Mouse (Mus musculus) embryonic facial prominence, embryonic 14.5 days (tissue): Measurements from ENCODE around the gene Blmh. TPM values are rescaled to one million over a fixed set of nuclear protein-coding genes. Genes with fewer than 3 reads are reported as not detected.

Source experiments
- ATAC-seq: fragments of 200-750 bp; cut with Nextera tagmentation; 2 replicates; pipeline ENCODE4 v1.8.0; 2017; ENCODE audit warnings: low read depth, moderate number of reproducible peaks, moderate TSS enrichment
- DNase-seq: peaks from one replicate; pipeline ENCODE4 v3.0.0-alpha.2; 2015; ENCODE audit warnings: low spot score
- H3K27ac ChIP-seq: fragments of 300-500 bp; sonication (generic); replicated peaks from 2 replicates; pipeline ENCODE4 v1.5.1; 2014; ENCODE audit warnings: low read depth, mild to moderate bottlenecking, low read length, moderate library complexity
- H3K27me3 ChIP-seq: fragments of 300-500 bp; sonication (generic); replicated peaks from 2 replicates; pipeline ENCODE4 v1.6.1; 2014; ENCODE audit warnings: low read length; ENCODE audit not compliant: control insufficient read depth, insufficient read depth
- H3K36me3 ChIP-seq: fragments of 300-500 bp; sonication (generic); 2 replicates; pipeline ENCODE4 v1.6.1; 2014; ENCODE audit warnings: low read length, mixed read lengths; ENCODE audit not compliant: control insufficient read depth, insufficient read depth
- H3K4me1 ChIP-seq: fragments of 300-500 bp; sonication (generic); 2 replicates; pipeline ENCODE4 v1.6.1; 2014; ENCODE audit warnings: antibody characterized with exemption, low read length; ENCODE audit not compliant: control insufficient read depth, insufficient read depth
- H3K4me2 ChIP-seq: fragments of 300-500 bp; sonication (generic); 2 replicates; pipeline ENCODE4 v1.6.1; 2014; ENCODE audit warnings: low read depth, mild to moderate bottlenecking, low read length, moderate library complexity, mixed read lengths
- H3K4me3 ChIP-seq: fragments of 300-500 bp; sonication (generic); 2 replicates; pipeline ENCODE4 v1.5.1; 2014; ENCODE audit warnings: low read depth, mild to moderate bottlenecking, low read length
- H3K9ac ChIP-seq: fragments of 300-500 bp; sonication (generic); 2 replicates; pipeline ENCODE4 v1.6.1; 2014; ENCODE audit warnings: low read depth, mild to moderate bottlenecking, low read length, moderate library complexity, mixed read lengths
- H3K9me3 ChIP-seq: fragments of 300-500 bp; sonication (generic); 2 replicates; pipeline ENCODE4 v1.6.1; 2016; ENCODE audit warnings: low read length; ENCODE audit not compliant: control insufficient read depth
- WGBS: fragments of 180-500 bp; shearing (Covaris S2); extraction: QIAGEN DNeasy Blood & Tissue Kit; methylation state at CpG from one replicate; pipeline ENCODE4 v1.1.7; 2014; 5-methylcytosine and 5-hydroxymethylcytosine counted together
- polyA plus RNA-seq: library from polyadenylated mRNA; unstranded; fragments of >200 nt; fragmentation: Nextera tagmentation; extraction: Ambion mirVana; gene quantifications from 2 replicates; pipeline ENCODE4 v1.2.1, GENCODE M21; 2014

The Blmh gene
- polyA plus RNA-seq, 1 experiment from 2014 or later: 127 TPM

DNA sequence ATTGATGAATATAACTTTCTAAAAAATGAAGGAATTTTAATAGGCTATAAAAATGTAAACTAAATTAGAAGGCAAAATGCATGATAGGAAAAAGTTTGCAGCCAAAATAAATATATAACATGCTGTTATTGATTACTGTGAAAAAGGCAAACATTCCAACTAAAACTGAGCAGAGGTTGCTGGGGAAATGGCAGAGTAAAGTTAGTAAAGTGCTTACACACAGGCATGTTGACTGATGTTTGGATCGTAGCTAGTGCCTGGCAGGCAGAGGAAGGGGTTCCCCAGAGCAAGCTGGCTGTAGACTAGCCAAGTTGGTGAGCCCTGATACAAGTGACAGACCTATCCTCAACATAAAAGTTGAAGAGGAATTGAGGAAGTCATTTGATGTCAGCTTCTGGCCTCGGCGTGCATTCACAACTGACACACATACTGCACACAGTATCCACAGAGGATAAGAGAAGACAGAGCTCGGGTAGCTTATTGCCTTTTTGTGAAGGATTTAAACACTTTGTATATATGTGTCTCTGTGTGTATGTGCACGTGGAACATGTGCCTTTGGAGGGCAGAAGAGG, 57.0 kb downstream of the Blmh start:
- H3K9ac ChIP-seq: no peak overlapping the region
- no peak overlapping the region for H3K27ac ChIP-seq
- H3K4me2 ChIP-seq: no peak overlapping the region
- no peaks in the 10 kb centered on the region for H3K27me3 ChIP-seq
- DNase-seq (no peak), ATAC-seq (no peak)
- no peaks in the 10 kb centered on the region for H3K4me1 ChIP-seq
- H3K36me3 ChIP-seq: peaks cover 81% of the 10 kb centered on the region
- no peaks in the 10 kb centered on the region for H3K9me3 ChIP-seq
- H3K4me3 ChIP-seq: no peak overlapping the region
- WGBS: 87% methylated on average over 5 of the region's 5 CpGs

DNA sequence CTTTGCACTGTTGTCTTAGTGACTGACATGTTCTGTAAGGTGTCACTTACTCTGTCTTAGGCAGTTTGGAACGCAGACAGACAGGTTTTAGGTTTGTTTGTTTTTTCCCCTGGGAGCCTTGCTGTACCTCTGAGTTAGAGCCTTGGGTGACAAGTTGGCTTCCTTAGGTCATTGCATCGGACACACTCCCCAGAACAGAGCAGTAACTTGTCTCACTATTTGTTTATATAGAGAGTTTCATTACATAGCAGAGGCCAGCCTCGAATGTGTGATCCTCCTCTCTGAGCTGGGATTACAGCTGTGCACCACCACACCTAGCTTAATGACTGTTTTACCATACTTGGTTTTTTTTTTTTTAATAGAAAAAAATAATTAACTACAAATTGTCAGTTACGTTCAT, 57.8 kb downstream of the Blmh start:
- no peak overlapping the region for H3K4me2 ChIP-seq
- WGBS: 77% methylated on average over 4 of the region's 4 CpGs
- H3K4me1 ChIP-seq: no peaks in the 10 kb centered on the region
- no peaks in the 10 kb centered on the region for H3K9me3 ChIP-seq
- peaks cover 84% of the 10 kb centered on the region for H3K36me3 ChIP-seq
- H3K4me3 ChIP-seq: no peak overlapping the region
- no peaks in the 10 kb centered on the region for H3K27me3 ChIP-seq
- H3K27ac ChIP-seq: no peak overlapping the region
- ATAC-seq (no peak), DNase-seq (peak; percentile 45)
- no peak overlapping the region for H3K9ac ChIP-seq

DNA sequence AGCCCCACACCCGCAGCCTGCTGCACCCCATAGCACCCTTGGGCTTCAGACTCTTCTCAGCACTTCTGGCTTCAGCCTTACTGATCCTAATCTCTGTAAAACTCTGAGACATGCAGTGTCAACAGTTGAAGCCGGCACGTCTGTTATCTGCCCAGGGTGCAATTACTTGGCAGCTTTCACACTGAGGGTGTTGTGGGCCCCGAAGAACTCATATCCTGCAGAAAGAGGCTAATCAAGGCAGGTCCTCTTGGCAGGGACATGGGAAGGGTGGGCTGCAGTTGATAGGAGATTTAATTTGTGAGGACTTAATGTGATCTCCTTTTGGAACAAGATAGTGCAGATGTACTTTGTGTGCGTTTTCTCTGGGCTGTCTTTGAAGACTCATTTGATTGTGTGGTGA, 59.0 kb downstream of the Blmh start:
- H3K36me3 ChIP-seq: peaks cover 79% of the 10 kb centered on the region

DNA sequence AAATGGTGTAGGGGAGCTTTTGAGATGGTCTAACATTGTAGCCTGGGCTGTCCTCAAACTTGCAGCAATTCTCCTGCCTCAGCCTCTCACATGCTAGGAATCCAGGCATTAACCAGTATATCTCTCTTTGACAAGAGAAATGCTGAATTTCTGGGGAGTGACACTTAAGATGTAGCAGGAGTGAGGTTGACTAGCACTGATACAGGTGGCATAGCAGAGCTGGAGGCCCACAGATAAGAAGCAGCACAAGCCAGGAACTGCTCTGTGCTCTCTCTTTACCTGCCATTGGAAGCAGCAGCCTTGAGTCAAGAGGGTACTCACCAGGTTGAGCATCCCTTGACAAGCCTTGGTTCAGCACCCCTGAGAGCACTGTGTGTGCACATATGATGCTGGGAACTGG, 59.6 kb downstream of the Blmh start:
- Histone ChIP-seq H3K27me3 (no peaks in the 10 kb centered on the region), H3K4me3 (no peak overlapping the region), H3K9ac (no peak overlapping the region), H3K36me3 (peaks cover 74% of the 10 kb centered on the region), H3K9me3 (no peaks in the 10 kb centered on the region), H3K27ac (no peak overlapping the region), H3K4me1 (no peaks in the 10 kb centered on the region), H3K4me2 (no peak overlapping the region)
- no peak for ATAC-seq
- DNase-seq: no peak

More for the DNA sequence above, 59.0 kb downstream of the Blmh start:
- H3K9me3 ChIP-seq: no peaks in the 10 kb centered on the region
- ATAC-seq (no peak), DNase-seq (no peak)
- H3K4me2 ChIP-seq: no peak overlapping the region
- H3K27ac ChIP-seq: no peak overlapping the region
- no peak overlapping the region for H3K4me3 ChIP-seq
- WGBS: 79% methylated on average over 5 of the region's 5 CpGs
- no peaks in the 10 kb centered on the region for H3K4me1 ChIP-seq
- H3K27me3 ChIP-seq: no peaks in the 10 kb centered on the region
- no peak overlapping the region for H3K9ac ChIP-seq

DNA sequence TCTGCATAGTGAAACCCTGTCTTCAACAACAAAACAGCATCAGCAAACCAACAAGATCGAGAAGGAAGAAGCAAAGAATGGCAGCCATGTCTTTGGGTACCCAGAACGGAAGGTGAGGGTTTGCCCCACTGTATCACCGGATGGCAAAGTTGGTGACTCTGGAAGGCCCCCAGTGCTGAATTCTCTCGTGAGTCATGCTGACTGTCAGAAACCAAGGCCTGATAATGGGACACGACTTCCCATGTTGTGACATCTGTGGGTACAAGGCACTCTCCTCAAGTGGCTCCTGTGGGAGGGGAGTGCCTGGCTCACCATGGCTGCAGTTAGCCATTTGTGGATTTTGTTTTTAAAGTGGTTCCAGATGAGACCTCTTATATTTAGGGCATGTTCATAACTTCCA, 66.2 kb downstream of the Blmh start:
- DNase-seq (no peak), ATAC-seq (no peak)
- peaks cover 5% of the 10 kb centered on the region; the same call in 1 of the 2 replicates for H3K27me3 ChIP-seq
- no peaks in the 10 kb centered on the region for H3K9me3 ChIP-seq
- H3K27ac ChIP-seq: no peak overlapping the region
- H3K4me2 ChIP-seq: no peak overlapping the region
- no peak overlapping the region for H3K4me3 ChIP-seq
- WGBS: 59% methylated on average over 5 of the region's 5 CpGs
- H3K9ac ChIP-seq: no peak overlapping the region
- peaks cover 27% of the 10 kb centered on the region for H3K36me3 ChIP-seq
- no peaks in the 10 kb centered on the region for H3K4me1 ChIP-seq

DNA sequence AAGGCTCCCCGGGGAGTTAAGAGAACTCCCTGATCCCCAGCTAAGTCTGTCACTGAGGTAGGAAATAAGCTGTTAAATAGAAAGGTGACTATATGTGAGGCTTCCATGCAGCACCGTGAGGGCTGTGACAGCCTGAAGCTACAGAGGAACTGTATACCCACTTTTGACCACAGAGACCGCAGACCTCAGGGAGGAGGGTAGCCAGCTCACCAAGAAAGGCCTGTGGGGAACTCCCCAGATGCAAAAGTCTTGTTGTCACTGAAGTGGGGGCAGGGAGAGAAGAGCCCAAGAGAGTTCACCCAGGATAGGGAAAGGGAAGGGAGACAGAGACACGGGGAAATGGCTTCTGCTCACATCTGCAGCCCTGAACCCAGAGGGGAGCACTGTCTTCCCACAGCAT, 68.3 kb downstream of the Blmh start:
- H3K27me3 ChIP-seq: peaks cover 25% of the 10 kb centered on the region
- H3K4me2 ChIP-seq: no peak overlapping the region
- no peaks in the 10 kb centered on the region for H3K9me3 ChIP-seq
- no peak overlapping the region for H3K4me3 ChIP-seq
- 31% methylated on average over 4 of the region's 4 CpGs for WGBS
- H3K36me3 ChIP-seq: peaks cover 7% of the 10 kb centered on the region; the same call in 1 of the 2 replicates
- DNase-seq: no peak
- no peak overlapping the region for H3K9ac ChIP-seq
- no peak overlapping the region for H3K27ac ChIP-seq
- 0 out of 2 replicates have a peak, but pooled peaks cover 1% of the 10 kb centered on the region for H3K4me1 ChIP-seq
- ATAC-seq: no peak

DNA sequence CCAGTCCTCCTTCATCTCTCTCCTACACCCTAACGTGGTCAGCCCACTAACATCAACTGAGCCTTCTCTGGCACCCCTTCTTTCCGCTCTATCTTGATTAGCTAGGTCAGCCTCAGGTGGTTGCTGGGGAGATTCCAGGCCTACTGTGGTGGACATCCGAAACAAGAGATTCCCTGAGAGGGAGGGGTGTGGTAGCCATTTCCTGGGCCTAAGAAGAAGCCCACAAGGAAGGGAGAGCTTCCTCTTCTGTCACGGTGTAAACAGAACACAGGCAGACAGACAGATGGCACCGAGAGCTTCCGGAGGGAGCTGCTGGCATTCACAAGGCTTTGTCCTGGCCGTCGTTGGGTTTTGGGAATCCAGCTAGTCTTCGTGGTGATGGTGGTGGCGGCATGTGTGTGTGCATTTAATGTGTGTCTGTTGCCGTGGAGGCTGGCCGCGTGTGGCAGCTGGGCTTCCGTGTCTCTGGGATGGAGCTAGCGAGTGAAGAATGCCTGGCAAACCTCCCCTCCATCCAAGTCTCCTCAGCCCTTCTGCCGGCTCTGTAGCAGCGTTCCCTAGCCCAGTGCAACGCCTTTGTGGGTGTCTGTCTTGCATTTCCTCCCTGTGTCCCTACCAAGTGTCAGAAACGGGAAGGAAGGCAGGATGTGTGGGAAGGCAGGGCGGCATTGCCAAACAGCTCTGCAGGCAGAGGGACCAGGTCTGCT, 71.5 kb downstream of the Blmh start:
- Histone ChIP-seq H3K4me2 (no peak overlapping the region), H3K9me3 (no peaks in the 10 kb centered on the region), H3K4me1 (peaks cover 10% of the 10 kb centered on the region; the same call in 1 of the 2 replicates), H3K4me3 (no peak overlapping the region), H3K36me3 (no peaks in the 10 kb centered on the region), H3K27me3 (peaks cover 49% of the 10 kb centered on the region), H3K27ac (no peak overlapping the region), H3K9ac (0 out of 2 replicates have a peak overlapping the region, but pooled peaks have one; percentile 30)
- ATAC-seq (no peak), DNase-seq (no peak)
- 47% methylated on average over 20 of the region's 20 CpGs for WGBS

DNA sequence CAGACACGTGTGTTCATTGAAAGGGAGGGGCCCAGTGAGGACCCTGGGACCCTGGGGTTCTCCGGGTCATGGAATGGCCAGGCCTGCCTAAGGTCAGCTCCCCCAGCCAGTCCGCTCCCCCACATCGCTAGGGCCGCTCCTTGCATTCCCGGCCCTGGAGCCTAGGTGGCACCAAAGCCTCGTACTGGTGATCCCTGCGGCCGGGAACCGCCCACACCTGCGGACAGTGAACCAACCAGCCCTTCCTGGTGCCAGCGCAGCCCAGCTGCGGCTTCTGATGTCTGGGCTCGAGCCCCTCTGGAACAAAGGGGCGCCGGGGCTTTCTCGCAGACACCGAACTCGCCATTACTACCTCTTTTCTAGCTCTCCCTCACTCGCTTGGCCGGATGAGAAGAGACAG, 72.7 kb downstream of the Blmh start:
- peak; percentile 64 for ATAC-seq
- peaks cover 49% of the 10 kb centered on the region for H3K27me3 ChIP-seq

More for the DNA sequence above, 72.7 kb downstream of the Blmh start:
- Histone ChIP-seq H3K27ac (no peak overlapping the region), H3K4me2 (peak overlapping the region; percentile 93), H3K9me3 (no peaks in the 10 kb centered on the region), H3K9ac (no peak overlapping the region), H3K4me1 (peaks cover 10% of the 10 kb centered on the region; the same call in 1 of the 2 replicates), H3K36me3 (no peaks in the 10 kb centered on the region), H3K4me3 (peak overlapping the region; percentile 41)
- WGBS: 1% methylated on average over 18 of the region's 21 CpGs
- DNase-seq: peak; percentile 74
